Mouse (Mus musculus): ENCODE results near the gene Cstad.

Cstad gene

GRCm38 (mm10) chr2:30594641-30595379 is at the start of gene Cstad:
Gene Cstad (plus strand): TSS chr2:30595040.
- DNase-seq (ENCODE audit: low spot score), result peak; percentile 70

DNA sequence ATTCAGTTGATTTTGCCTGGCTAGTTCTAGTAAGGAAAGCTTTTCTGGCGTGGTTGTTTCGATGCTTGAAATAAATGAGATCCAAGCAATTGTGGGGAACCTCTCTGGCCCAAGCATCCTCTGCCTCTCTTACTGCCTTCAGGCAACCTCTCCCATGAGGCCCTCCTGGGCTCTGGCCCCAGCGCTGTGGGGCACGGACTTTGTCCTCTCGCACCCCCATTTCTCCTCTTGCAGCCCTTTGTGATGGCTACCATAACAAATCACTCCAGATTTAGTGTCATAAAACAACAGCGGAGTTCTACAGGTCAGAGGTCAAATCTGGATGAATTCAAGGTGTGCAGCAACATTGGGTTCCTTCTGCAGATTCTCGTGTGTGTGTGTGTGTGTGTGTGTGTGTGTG is 49.1 kb upstream of the Cstad start:
- no peak for DNase-seq (ENCODE audit: low spot score)

DNA sequence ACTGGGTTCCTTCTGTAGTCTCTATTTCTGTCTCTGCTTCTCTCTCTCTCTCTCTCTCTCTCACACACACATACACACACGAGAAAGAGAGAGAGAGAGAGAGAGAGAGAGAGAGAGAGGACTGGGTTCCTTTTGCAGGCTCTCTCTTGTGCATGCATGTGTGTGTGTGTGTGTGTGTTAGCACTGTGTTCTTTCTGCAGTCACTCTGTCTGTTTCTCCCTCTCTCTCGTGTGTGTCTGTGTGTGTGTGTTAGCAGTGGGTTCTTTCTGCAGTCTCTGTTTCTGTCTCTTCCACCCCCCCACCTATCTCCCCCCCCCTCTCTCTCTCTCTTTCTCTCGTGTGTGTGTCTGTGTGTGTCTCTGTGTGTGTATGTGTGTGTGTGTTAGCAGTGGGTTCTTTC is 48.6 kb upstream of the Cstad start:
- no peak for DNase-seq (ENCODE audit: low spot score)

DNA sequence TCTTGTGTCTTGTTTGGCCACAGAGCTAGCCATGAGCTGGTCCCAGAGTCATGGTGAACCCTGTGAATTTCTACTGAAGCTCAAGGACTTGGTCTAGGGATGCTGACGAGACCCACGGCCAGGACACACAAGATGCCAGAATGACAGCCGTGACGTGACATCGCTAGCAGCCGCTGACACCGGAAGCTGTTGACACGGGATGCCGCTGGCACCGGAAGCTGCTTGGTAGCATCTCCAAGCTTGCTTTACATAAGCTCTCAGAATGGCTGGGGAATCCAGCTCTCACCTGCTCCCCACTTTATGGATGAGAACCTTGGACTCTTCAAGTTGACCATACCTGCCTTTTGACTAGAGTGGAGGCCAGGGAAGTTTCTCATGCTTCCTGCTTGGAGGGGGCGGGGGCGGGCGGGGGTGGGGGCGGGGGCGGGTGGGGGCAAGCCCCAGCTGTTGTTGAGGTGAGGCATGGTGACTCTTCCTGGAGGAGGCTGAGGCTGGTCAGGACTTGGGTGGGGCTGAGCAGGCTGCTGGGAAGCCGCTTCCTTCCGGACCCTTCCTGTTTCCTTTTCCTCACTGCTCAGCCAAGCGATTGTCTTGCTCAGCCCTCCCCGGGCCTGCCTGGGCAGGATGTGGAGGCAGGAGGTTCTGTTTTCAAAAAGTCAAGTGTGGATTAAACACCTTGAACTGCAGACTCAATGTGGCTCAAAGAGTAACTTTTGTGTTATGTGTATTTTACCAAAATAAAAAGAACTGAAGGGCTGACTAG is 47.2 kb upstream of the Cstad start:
- no peak for DNase-seq (ENCODE audit: low spot score)

DNA sequence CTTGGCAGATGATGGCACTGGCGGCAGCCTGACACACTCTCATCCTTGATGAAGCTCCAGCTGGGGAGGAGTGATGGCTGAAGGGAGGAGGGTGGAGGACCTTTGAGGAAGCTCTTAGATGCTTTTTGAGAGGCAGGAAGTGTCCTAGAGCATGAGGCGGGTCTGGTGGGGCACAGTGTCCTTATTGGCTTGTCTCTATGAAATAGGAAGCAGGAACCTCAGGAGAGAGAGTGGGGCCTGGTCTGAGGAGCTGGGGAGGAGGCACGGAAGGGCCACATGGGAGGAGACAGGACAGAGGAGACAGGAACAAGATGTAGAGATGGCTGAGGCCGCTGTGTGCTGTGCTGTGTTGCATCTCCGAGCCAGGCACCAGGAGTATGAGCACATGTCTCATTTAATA is 43.3 kb upstream of the Cstad start:
- no peak for DNase-seq (ENCODE audit: low spot score)

DNA sequence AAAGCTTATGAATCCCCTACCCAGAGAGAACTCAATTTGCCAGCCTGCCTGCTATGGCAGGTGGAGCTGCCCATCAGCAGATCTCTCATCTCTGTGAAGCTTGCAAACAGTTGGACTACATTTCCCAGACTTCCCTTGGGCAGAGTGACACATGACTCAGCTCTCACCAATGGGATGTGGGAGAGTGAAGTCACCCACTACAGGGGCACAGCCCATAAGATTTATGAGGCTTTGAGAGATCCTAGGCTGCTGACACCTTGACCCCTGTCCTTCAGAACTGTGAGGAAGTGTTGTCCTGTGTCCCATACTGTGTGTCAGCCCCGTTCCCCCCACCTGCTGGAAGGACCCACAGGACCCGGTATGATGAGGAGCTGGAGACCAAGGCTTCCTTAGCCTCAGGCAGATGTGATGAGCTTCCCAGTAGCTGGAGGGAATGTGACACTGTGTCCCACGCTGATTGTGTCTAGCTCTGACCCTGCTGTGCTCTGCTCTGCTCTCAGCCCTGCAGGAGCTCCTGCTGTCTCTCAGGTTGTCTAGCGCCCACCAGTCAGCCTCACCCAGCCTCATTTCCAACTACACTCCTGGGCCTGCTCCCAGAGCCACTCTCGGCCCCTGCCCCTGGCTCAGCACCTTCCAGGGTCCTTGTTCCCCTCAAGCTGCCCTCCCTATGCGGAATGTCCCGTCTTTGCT is 40.8 kb upstream of the Cstad start:
- DNase-seq (ENCODE audit: low spot score), result no peak

- DNase-seq (ENCODE audit: low spot score), result no peak
Observed at GRCm38 (mm10) chr2:30555257-30555656, 39.6 kb upstream of the Cstad start.

DNA sequence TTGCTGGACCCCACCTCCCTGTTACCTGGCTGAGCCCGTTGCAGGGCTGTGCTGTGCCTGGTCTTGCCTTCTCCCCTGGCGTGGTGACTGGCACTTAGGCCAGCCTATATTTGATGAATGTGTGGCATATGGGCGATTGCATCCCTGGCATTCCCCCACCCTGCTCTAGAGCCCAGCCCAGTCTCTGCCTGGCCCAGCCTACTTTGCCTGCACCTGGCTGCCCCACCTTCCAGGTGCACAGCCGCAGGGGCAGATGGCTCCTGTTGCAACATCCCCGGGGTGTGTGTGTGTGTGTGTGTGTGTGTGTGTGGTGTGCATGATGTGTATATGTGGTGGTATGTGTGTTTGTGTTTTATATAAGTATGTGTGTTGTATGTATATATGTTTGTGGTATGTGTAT is 38.3 kb upstream of the Cstad start:
- DNase-seq (ENCODE audit: low spot score), result no peak

DNA sequence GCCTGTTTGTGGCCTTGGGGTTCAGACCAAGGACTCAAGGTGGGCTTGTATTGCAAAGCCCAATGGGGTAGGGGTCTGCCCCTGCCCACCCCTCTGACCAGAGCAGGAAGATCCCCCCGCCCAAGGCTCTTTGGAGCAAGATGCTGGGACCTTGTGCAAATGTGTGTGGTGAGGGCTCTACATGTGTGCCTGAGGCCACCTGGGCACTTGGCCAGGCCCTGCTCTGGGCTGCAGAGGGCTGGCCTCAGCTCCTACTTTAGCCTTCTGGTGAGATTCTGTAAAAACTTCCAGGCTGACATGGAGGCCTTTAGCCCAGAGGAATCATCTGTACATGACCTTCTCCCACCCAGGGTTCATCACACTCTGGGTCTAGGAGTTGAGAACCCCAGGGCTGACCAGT is 35.3 kb upstream of the Cstad start:
- DNase-seq (ENCODE audit: low spot score), result no peak

- no peak for DNase-seq (ENCODE audit: low spot score)
Observed at GRCm38 (mm10) chr2:30562553-30562952, 32.3 kb upstream of the Cstad start.

DNA sequence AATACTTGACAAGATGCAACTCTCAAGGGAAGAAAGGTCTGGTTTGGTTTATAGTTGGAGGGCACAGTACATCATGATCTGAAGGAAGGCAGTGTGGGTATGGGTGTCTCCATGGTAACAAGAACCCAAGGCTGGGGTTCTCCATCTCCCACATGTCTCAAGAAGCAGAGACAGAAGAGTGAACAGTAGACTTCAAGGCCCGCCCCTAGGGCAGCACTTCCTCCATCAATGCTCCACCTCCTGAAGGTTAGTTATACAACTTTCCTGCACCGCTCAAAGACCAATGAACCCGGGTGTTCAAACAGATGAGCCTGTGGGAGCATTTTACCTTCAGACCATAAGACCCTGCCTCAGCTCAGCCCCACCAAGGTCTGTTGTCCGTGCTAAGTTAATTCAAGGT is 23.2 kb upstream of the Cstad start:
- DNase-seq (ENCODE audit: low spot score), result no peak

GRCm38 (mm10) chr2:30573522-30573921 is 21.3 kb upstream of the Cstad start:
- DNase-seq (ENCODE audit: low spot score), result no peak

GRCm38 (mm10) chr2:30577010-30577409 is 17.8 kb upstream of the Cstad start:
- DNase-seq (ENCODE audit: low spot score), result peak; percentile 67

DNA sequence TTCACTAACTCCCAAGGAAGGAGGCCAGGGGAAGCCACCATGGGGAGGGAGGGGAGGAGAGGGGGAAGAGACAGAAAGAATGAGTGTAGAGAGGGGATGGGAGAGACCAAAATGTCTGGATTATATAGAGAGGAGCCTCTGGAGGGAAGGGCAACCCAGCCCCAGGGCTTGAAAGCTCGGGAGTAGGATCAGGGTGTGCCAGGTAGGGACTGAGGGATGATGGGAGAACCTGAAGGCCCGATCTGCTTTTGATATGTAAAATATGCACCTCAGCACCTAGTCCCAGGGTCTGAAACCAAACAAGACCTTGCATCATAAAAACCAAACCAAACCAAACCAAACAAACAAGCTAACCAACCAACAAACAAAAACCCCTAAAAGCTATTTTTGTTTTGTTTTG is 16.8 kb upstream of the Cstad start:
- DNase-seq (ENCODE audit: low spot score), result no peak

- DNase-seq (ENCODE audit: low spot score), result no peak
Observed at GRCm38 (mm10) chr2:30587161-30587560, 7.7 kb upstream of the Cstad start.

DNA sequence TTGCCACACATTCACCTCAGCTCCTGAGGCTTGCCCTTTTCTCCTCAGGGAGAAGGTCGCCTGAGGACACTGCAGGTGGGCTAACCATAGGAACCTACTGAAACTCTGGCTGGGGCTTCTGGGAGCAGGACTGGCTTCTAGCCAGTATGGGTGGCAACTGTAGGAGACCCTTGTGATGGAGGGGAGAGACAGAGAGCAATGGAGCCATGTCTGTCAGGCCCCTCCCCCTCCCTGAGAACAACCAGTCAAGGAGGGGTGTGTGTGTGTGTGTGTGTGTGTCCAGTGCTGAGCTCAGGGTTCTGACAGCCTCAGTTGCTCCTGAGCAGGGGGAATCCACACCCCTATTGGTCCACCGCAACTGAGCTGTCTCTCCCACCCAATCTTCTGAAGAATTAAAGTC is 7.2 kb upstream of the Cstad start:
- DNase-seq (ENCODE audit: low spot score), result no peak

- no peak for DNase-seq (ENCODE audit: low spot score)
Observed at GRCm38 (mm10) chr2:30588985-30589511, 5.8 kb upstream of the Cstad start.

- DNase-seq (ENCODE audit: low spot score), result no peak
Observed at GRCm38 (mm10) chr2:30589781-30590180, 5.1 kb upstream of the Cstad start.

- peak; percentile 70 for DNase-seq (ENCODE audit: low spot score)
Observed at GRCm38 (mm10) chr2:30590909-30591308, 3.9 kb upstream of the Cstad start.

DNA sequence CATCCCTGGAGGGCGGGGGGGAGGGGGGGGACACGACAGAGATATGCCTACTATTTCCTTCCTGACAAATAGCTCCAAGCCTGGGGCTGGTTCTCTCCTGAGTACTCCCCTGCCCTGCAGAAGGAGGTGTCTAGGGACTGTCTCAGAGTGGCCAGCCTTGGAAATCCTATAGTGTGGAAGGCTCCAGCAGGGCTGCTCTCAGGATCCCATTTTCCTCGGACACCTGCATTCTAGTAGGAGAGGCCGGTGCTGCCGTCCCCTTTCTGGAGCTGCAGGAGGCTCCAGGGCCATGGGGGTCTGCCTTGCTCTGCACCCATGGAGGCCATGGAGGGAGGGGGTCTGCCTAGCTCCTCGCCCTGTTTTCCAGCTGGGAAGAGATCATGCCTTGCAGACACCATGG is 2.4 kb upstream of the Cstad start:
- DNase-seq (ENCODE audit: low spot score), result no peak

GRCm38 (mm10) chr2:30592951-30593350 is 1.9 kb upstream of the Cstad start:
- no peak for DNase-seq (ENCODE audit: low spot score)

GRCm38 (mm10) chr2:30593636-30594310 is 1.1 kb upstream of the Cstad start:
- no peak for DNase-seq (ENCODE audit: low spot score)
